Comparison of ENCODE assay signal across 25 mouse cellular contexts in the genomic region with DNA sequence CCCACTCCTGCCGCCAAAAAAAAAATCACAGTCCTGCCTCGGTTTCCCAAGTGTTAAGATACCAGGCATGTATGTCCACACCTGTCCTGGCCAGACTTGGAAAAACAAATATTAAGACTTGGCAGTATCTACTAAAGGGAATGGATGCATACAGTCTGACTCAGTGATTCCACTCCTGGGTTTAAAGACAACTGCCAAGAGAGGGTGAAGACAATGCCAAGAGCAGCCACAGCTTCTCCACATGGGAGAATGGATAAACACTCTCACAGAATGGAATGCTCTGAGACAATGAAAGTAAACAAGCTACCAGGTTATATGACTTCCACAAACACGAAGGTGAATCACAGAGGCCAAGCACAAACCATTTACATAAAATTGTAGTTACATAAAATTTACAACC. TPM values are rescaled to one million over a fixed set of nuclear protein-coding genes. Genes with fewer than 3 reads are reported as not detected.
DNase-seq lines count a peak whose midpoint lies in the region; ATAC-seq and TF ChIP-seq lines count a peak whose summit lies in the region.
"Had no signal": no experiment of that assay in that cellular context is flagged by ENCODE, and none has a peak within 500 bp of the region (broad histone marks: within the 10 kb centered on the region; RNA-seq: fewer than 3 reads in every experiment).

No protein-coding gene starts in this region.

- WGBS in forebrain, embryonic 11.5 days = 75% methylated on average over 3 of the region's 3 CpGs

- no peaks in the 10 kb centered on the region for H3K27me3 ChIP-seq in Patski
- H3K27me3 ChIP-seq in forebrain, embryonic 11.5 days (ENCODE audit: control insufficient read depth, insufficient read depth, low read length) = no peaks in the 10 kb centered on the region
- H3K27me3 ChIP-seq: CH12.LX; embryonic facial prominence, embryonic 12.5 days; forebrain, embryonic 12.5 days had no signal

- H3K4me2 ChIP-seq in forebrain, embryonic 11.5 days (ENCODE audit: low read depth, low read length, severe bottlenecking) = no peak overlapping the region
- H3K4me2 ChIP-seq: embryonic facial prominence, embryonic 12.5 days; forebrain, embryonic 12.5 days had no signal

- no peak for ATAC-seq in Patski
- ATAC-seq in forebrain, embryonic 11.5 days (replicated peaks; ENCODE audit: low FRiP score) = no peak
- ATAC-seq: CD4-positive, CD25-positive, alpha-beta regulatory T cell, adult 4 months; forebrain, embryonic 14.5 days; forebrain, embryonic 16.5 days had no signal

- H3K27ac ChIP-seq in forebrain, embryonic 11.5 days (ENCODE audit: low read depth, low read length) = no peak overlapping the region
- H3K27ac ChIP-seq: embryonic facial prominence, embryonic 10.5 days; embryonic facial prominence, embryonic 12.5 days; forebrain, embryonic 12.5 days had no signal

- H3K9ac ChIP-seq in forebrain, embryonic 11.5 days (ENCODE audit: low read length) = no peak overlapping the region
- H3K9ac ChIP-seq: embryonic facial prominence, embryonic 12.5 days; forebrain, embryonic 12.5 days had no signal

- DNase-seq in 3134 (ENCODE audit: extremely low read depth, insufficient read length, low spot score) = peak; percentile 44
- peak; percentile 68 for DNase-seq in Muller cell, postnatal 12 days (ENCODE audit: inconsistent ontology term)
- DNase-seq in Patski (ENCODE audit: low read depth, low spot score) = peak; percentile 25
- DNase-seq in fibroblast of lung, adult 2 months (ENCODE audit: low read depth) = peak; percentile 27
- DNase-seq in right cerebral cortex, adult 2 months (ENCODE audit: low spot score in 2 of 2) = no peak
- DNase-seq in urinary bladder, postnatal 10 days (ENCODE audit: low spot score) = no peak
- no peak for DNase-seq in forebrain, embryonic 11.5 days (ENCODE audit: low spot score)
- DNase-seq: adrenal gland, adult 8-10 months; adrenal gland, postnatal 14 days; adrenal gland, postnatal 36 days; B cell, adult 2 months; cerebellum, adult 11-12 months; cerebellum, adult 2 months; cerebellum, adult 9-10 months; cerebellum, postnatal 10 days; cerebellum, postnatal 25 days had no signal

- no peaks in the 10 kb centered on the region for H3K9me3 ChIP-seq in forebrain, embryonic 11.5 days (ENCODE audit: control insufficient read depth, low read length)
- H3K9me3 ChIP-seq: embryonic facial prominence, embryonic 10.5 days; embryonic facial prominence, embryonic 12.5 days; forebrain, embryonic 12.5 days; G1E had no signal

- POLR2A ChIA-PET in Patski (lab: Charles Lee) = no interaction called here

- no peak for TF ChIP-seq CTCF in Patski (IDR thresholded peaks at IDR 0.05)

- in situ Hi-C loops in Patski (cut with MboI; ENCODE audit: low pct_unique_long_range_greater_than_20kb) = loop anchor here (10.0 kb wide), 1 partner anchor 202 kb away; no protein-coding TSS in a partner anchor

- CTCF ChIA-PET in Patski (lab: Charles Lee) = interaction anchor here (1.2 kb wide), 1 partner anchor 128 kb away, joined by 4 read pairs; no protein-coding TSS in a partner anchor

- no peaks in the 10 kb centered on the region for H3K36me3 ChIP-seq in forebrain, embryonic 11.5 days (ENCODE audit: control insufficient read depth, insufficient read depth, low read length)
- H3K36me3 ChIP-seq: embryonic facial prominence, embryonic 10.5 days; embryonic facial prominence, embryonic 12.5 days; forebrain, embryonic 12.5 days; G1E had no signal

- H3K4me3 ChIP-seq in forebrain, embryonic 11.5 days (ENCODE audit: low read depth, low read length) = no peak overlapping the region
- H3K4me3 ChIP-seq: embryonic facial prominence, embryonic 10.5 days; embryonic facial prominence, embryonic 12.5 days; erythroblast, embryonic 14.5 days; forebrain, embryonic 12.5 days had no signal

- no peaks in the 10 kb centered on the region for H3K4me1 ChIP-seq in forebrain, embryonic 11.5 days (replicated peaks; ENCODE audit: control insufficient read depth, insufficient read depth, low read length)
- H3K4me1 ChIP-seq: embryonic facial prominence, embryonic 10.5 days; embryonic facial prominence, embryonic 12.5 days; forebrain, embryonic 12.5 days had no signal

RNA-seq across cellular contexts. Expression of a gene that starts 24.9 kb away (rescaled TPM):
- 23.0 TPM for polyA plus RNA-seq in Patski (2021)
- polyA plus RNA-seq in forebrain, embryonic 11.5 days (2014; fragmentation: Nextera tagmentation; extraction: Ambion mirVana) = 33.1 and 33.4 TPM in 2 replicates

Comparison
In these comparisons a context has a peak if more than half of its experiments do, and no peak if none do; other contexts are left out.
1. DNase-seq: peak in 3134 (single experiment), Muller cell, postnatal 12 days (single experiment), Patski (single experiment) and fibroblast of lung, adult 2 months (single experiment); none in right cerebral cortex, adult 2 months (0 of 2), urinary bladder, postnatal 10 days (single experiment) and forebrain, embryonic 11.5 days (single experiment).